Mouse (Mus musculus) lung, embryonic 14.5 days (tissue): Measurements from ENCODE around the gene Rab8b. TPM values are rescaled to one million over a fixed set of nuclear protein-coding genes. Genes with fewer than 3 reads are reported as not detected.

Experiments
- ATAC-seq: fragments of 200-750 bp; cut with Nextera tagmentation; 2 replicates; pipeline ENCODE4 v1.8.0; 2017; ENCODE audit warnings: mild to moderate bottlenecking, moderate TSS enrichment, moderate library complexity; ENCODE audit not compliant: insufficient read depth
- DNase-seq: peaks from one replicate; pipeline ENCODE4 v3.0.0-alpha.2; 2015
- H3K27ac ChIP-seq: fragments of 300-500 bp; sonication (generic); 2 replicates; pipeline ENCODE4 v1.5.1; 2014; ENCODE audit warnings: low read depth, mild to moderate bottlenecking, moderate library complexity
- H3K27me3 ChIP-seq: fragments of 300-500 bp; sonication (generic); 2 replicates; pipeline ENCODE4 v1.6.1; 2014; ENCODE audit warnings: low read length, control low read depth; ENCODE audit not compliant: insufficient read depth
- H3K36me3 ChIP-seq: fragments of 300-500 bp; sonication (generic); 2 replicates; pipeline ENCODE4 v1.6.1; 2014; ENCODE audit warnings: control low read depth; ENCODE audit not compliant: insufficient read depth
- H3K4me1 ChIP-seq: fragments of 300-500 bp; sonication (generic); 2 replicates; pipeline ENCODE4 v1.6.1; 2014; ENCODE audit warnings: antibody characterized with exemption, control low read depth; ENCODE audit not compliant: insufficient read depth
- H3K4me2 ChIP-seq: fragments of 300-500 bp; sonication (generic); 2 replicates; pipeline ENCODE4 v1.6.1; 2014; ENCODE audit warnings: mild to moderate bottlenecking
- H3K4me3 ChIP-seq: fragments of 300-500 bp; sonication (generic); 2 replicates; pipeline ENCODE4 v1.5.1; 2014; ENCODE audit warnings: low read depth, low read length
- H3K9ac ChIP-seq: fragments of 300-500 bp; sonication (generic); 2 replicates; pipeline ENCODE4 v1.6.1; 2014
- H3K9me3 ChIP-seq: fragments of 300-500 bp; sonication (generic); 2 replicates; pipeline ENCODE4 v1.6.1; 2016; ENCODE audit warnings: low read depth, low read length, control low read depth
- CTCF ChIP-seq: IDR thresholded peaks from 2 replicates; pipeline ENCODE4 v1.5.1; 2016; ENCODE audit warnings: antibody characterized with exemption, low read depth
- WGBS: fragments of 180-500 bp; shearing (Covaris S2); extraction: QIAGEN DNeasy Blood & Tissue Kit; methylation state at CpG from one replicate; pipeline ENCODE4 v1.1.7; 2014; 5-methylcytosine and 5-hydroxymethylcytosine counted together
- polyA plus RNA-seq: library from polyadenylated mRNA; unstranded; fragments of >200 nt; fragmentation: Nextera tagmentation; extraction: Ambion mirVana; gene quantifications from 2 replicates; pipeline ENCODE4 v1.2.1, GENCODE M21; 2014

The Rab8b gene
- polyA plus RNA-seq, 1 experiment from 2014 or later, result 35.0 TPM

- H3K27ac ChIP-seq, result no peak overlapping the region
- H3K27me3 ChIP-seq, result no peaks in the 10 kb centered on the region
- H3K4me2 ChIP-seq, result no peak overlapping the region
- no peaks in the 10 kb centered on the region for H3K36me3 ChIP-seq
- no peaks in the 10 kb centered on the region for H3K4me1 ChIP-seq
- TF ChIP-seq CTCF, result no peak
- H3K9me3 ChIP-seq, result no peaks in the 10 kb centered on the region
- no peak overlapping the region for H3K4me3 ChIP-seq
- DNase-seq (no peak), ATAC-seq (no peak)
- 92% methylated on average over 8 of the region's 8 CpGs for WGBS
- H3K9ac ChIP-seq, result no peak overlapping the region
These were observed 8.4 kb upstream of the Rab8b start for GRCm38 (mm10) chr9:66927696-66928402.

GRCm38 (mm10) chr9:66925853-66926252, 6.4 kb upstream of the Rab8b start:
- no peak overlapping the region for H3K9ac ChIP-seq
- ATAC-seq, result no peak
- no peaks in the 10 kb centered on the region for H3K36me3 ChIP-seq
- H3K4me3 ChIP-seq, result no peak overlapping the region
- no peaks in the 10 kb centered on the region for H3K27me3 ChIP-seq
- WGBS, result 70% methylated on average over 3 of the region's 3 CpGs
- H3K9me3 ChIP-seq, result no peaks in the 10 kb centered on the region
- no peak overlapping the region for H3K4me2 ChIP-seq
- no peak for DNase-seq
- no peak for TF ChIP-seq CTCF
- no peak overlapping the region for H3K27ac ChIP-seq
- H3K4me1 ChIP-seq, result no peaks in the 10 kb centered on the region

- 0 out of 2 replicates have a peak, but pooled peaks have one; percentile 7 for TF ChIP-seq CTCF
- H3K4me1 ChIP-seq, result peaks cover 11% of the 10 kb centered on the region; the same call in 1 of the 2 replicates
- ATAC-seq (no peak), DNase-seq (no peak)
- no peaks in the 10 kb centered on the region for H3K9me3 ChIP-seq
- no peak overlapping the region for H3K9ac ChIP-seq
- no peak overlapping the region for H3K4me3 ChIP-seq
- H3K36me3 ChIP-seq, result no peaks in the 10 kb centered on the region
- H3K27me3 ChIP-seq, result no peaks in the 10 kb centered on the region
- no peak overlapping the region for H3K4me2 ChIP-seq
- H3K27ac ChIP-seq, result no peak overlapping the region
- 98% methylated on average over 1 of the region's 1 CpGs for WGBS
These were observed 2.6 kb upstream of the Rab8b start for GRCm38 (mm10) chr9:66922076-66922475.

GRCm38 (mm10) chr9:66920488-66921279, 1.2 kb upstream of the Rab8b start:
- DNase-seq, result no peak
- no peaks in the 10 kb centered on the region for H3K27me3 ChIP-seq
- H3K9ac ChIP-seq, result no peak overlapping the region
- peak overlapping the region; percentile 84 for H3K4me2 ChIP-seq
- 0 out of 2 replicates have a peak overlapping the region, but pooled peaks have one; percentile 72 for H3K4me3 ChIP-seq
- H3K36me3 ChIP-seq, result no peaks in the 10 kb centered on the region
- ATAC-seq, result no peak
- no peaks in the 10 kb centered on the region for H3K9me3 ChIP-seq
- 8% methylated on average over 6 of the region's 6 CpGs for WGBS
- H3K27ac ChIP-seq, result no peak overlapping the region
- H3K4me1 ChIP-seq, result peaks cover 11% of the 10 kb centered on the region
- TF ChIP-seq CTCF, result no peak; the same call in 1 of the 2 replicates

GRCm38 (mm10) chr9:66919981-66920380, 494 bp upstream of the Rab8b start:
- H3K9ac ChIP-seq, result peak overlapping the region; percentile 51
- H3K4me2 ChIP-seq, result peak overlapping the region; percentile 84
- WGBS, result under 1% methylated on average over 14 of the region's 14 CpGs
- no peaks in the 10 kb centered on the region for H3K9me3 ChIP-seq
- peak overlapping the region; percentile 71 for H3K27ac ChIP-seq
- DNase-seq (no peak), ATAC-seq (peak; percentile 59; the same call in 1 of the 2 replicates)
- H3K4me3 ChIP-seq, result peak overlapping the region; percentile 72
- no peaks in the 10 kb centered on the region for H3K27me3 ChIP-seq
- H3K4me1 ChIP-seq, result peaks cover 17% of the 10 kb centered on the region
- TF ChIP-seq CTCF, result no peak
- H3K36me3 ChIP-seq, result no peaks in the 10 kb centered on the region

GRCm38 (mm10) chr9:66918672-66919330, 686 bp downstream of the Rab8b start:
- 1% methylated on average over 27 of the region's 27 CpGs for WGBS
- TF ChIP-seq CTCF, result no peak
- ATAC-seq, result no peak
- Histone ChIP-seq H3K9me3 (no peaks in the 10 kb centered on the region), H3K9ac (peak overlapping the region; percentile 76), H3K27me3 (no peaks in the 10 kb centered on the region), H3K4me3 (peak overlapping the region; percentile 72), H3K27ac (peak overlapping the region; percentile 90), H3K4me2 (peak overlapping the region; percentile 84), H3K4me1 (peaks cover 19% of the 10 kb centered on the region), H3K36me3 (no peaks in the 10 kb centered on the region)
- DNase-seq, result peak; percentile 50

GRCm38 (mm10) chr9:66917892-66918255, 1.6 kb downstream of the Rab8b start:
- H3K9ac ChIP-seq, result no peak overlapping the region
- H3K9me3 ChIP-seq, result no peaks in the 10 kb centered on the region
- no peaks in the 10 kb centered on the region for H3K36me3 ChIP-seq
- H3K4me3 ChIP-seq, result peak overlapping the region; percentile 72
- H3K4me1 ChIP-seq, result peaks cover 21% of the 10 kb centered on the region
- H3K27ac ChIP-seq, result no peak overlapping the region
- no peak for TF ChIP-seq CTCF
- ATAC-seq (no peak), DNase-seq (no peak)
- 72% methylated on average over 1 of the region's 1 CpGs for WGBS
- no peaks in the 10 kb centered on the region for H3K27me3 ChIP-seq
- peak overlapping the region; percentile 84 for H3K4me2 ChIP-seq
